Mouse (Mus musculus) hematopoietic stem cell, adult 5-6 weeks (primary cell): ENCODE measurements around the gene Csta1. TPM values are rescaled to one million over a fixed set of nuclear protein-coding genes. Genes with fewer than 3 reads are reported as not detected.
"Not testable (repeated sequence)": the region's sequence is repeated elsewhere in the genome, so short reads cannot be mapped to it uniquely, and the experiment has no call there.

Source experiments
- ATAC-seq, 2 experiments: fragments of 125-278 bp in 1 of 2; replicated peaks in 1 of 2; 2 replicates each; pipeline ENCODE4 v1.8.0; 2016 to 2017; ENCODE audit warnings: inconsistent platforms in 2 of 2, mild to moderate bottlenecking in 2 of 2, moderate number of reproducible peaks in 2 of 2, low read depth in 1 of 2, moderate TSS enrichment in 1 of 2; ENCODE audit not compliant: low FRiP score in 2 of 2, poor library complexity in 2 of 2, severe bottlenecking in 2 of 2, insufficient read depth in 1 of 2, low TSS enrichment in 1 of 2
- total RNA-seq: library from RNA; stranded (forward); fragments of 172-1452, 232-1000 nt; gene quantifications from 2 replicates; pipeline ENCODE4 v1.2.3, GENCODE M21; 2017

The Csta1 gene
- total RNA-seq, result not detected in 2 replicates

- ATAC-seq, result no peak
Measured at GRCm38 (mm10) chr16:36131141-36131540, at the start of gene Csta1. Csta1 (minus strand) TSS chr16:36131241.

GRCm38 (mm10) chr16:36179910-36180309, 48.9 kb upstream of the Csta1 start:
- ATAC-seq, result no peak

- ATAC-seq, result no peak
Measured at GRCm38 (mm10) chr16:36176108-36176507, 45.1 kb upstream of the Csta1 start.

- ATAC-seq, result not testable (repeated sequence)
Measured at GRCm38 (mm10) chr16:36167841-36168240, 36.8 kb upstream of the Csta1 start.

- peak in 1 of 2 experiments; percentile 7; a peak in 2 of 4 replicates for ATAC-seq
Measured at GRCm38 (mm10) chr16:36156402-36156975, 25.4 kb upstream of the Csta1 start, which contains the start of gene Stfa2l1. Stfa2l1 (plus strand) TSS chr16:36156811.

- no peak for ATAC-seq
Measured at GRCm38 (mm10) chr16:36138201-36138600, 7.2 kb upstream of the Csta1 start.

GRCm38 (mm10) chr16:36128092-36128491, 2.9 kb downstream of the Csta1 start:
- ATAC-seq, result no peak

GRCm38 (mm10) chr16:36115751-36116150, 15.3 kb downstream of the Csta1 start:
- ATAC-seq, result not testable (repeated sequence)

GRCm38 (mm10) chr16:36111486-36111885, 19.6 kb downstream of the Csta1 start:
- not testable (repeated sequence) for ATAC-seq

GRCm38 (mm10) chr16:36102211-36102610, 28.8 kb downstream of the Csta1 start:
- no peak for ATAC-seq

- no peak for ATAC-seq
Measured at GRCm38 (mm10) chr16:36101526-36101925, 29.5 kb downstream of the Csta1 start.

GRCm38 (mm10) chr16:36097813-36098499, 33.1 kb downstream of the Csta1 start:
- not testable (repeated sequence) for ATAC-seq

GRCm38 (mm10) chr16:36094079-36094478, 37.0 kb downstream of the Csta1 start:
- no peak for ATAC-seq

GRCm38 (mm10) chr16:36090785-36091509, 40.1 kb downstream of the Csta1 start:
- no peak for ATAC-seq

GRCm38 (mm10) chr16:36089850-36090616, 41.0 kb downstream of the Csta1 start:
- no peak for ATAC-seq

- no peak for ATAC-seq
Measured at GRCm38 (mm10) chr16:36089065-36089464, 42.0 kb downstream of the Csta1 start.

GRCm38 (mm10) chr16:36087846-36088245, 43.2 kb downstream of the Csta1 start:
- ATAC-seq, result no peak

- no peak for ATAC-seq
Measured at GRCm38 (mm10) chr16:36079916-36080315, 51.1 kb downstream of the Csta1 start.
